Mouse (Mus musculus): ENCODE measurements around the gene Nipbl. TPM values are rescaled to one million over a fixed set of nuclear protein-coding genes. Genes with fewer than 3 reads are reported as not detected.
A peak's percentile ranks its signal among the peaks of the same experiment; 100 is the strongest.

The Nipbl gene
- polyA plus RNA-seq, 1 experiment from 2014 or later: 20.3 TPM

DNA sequence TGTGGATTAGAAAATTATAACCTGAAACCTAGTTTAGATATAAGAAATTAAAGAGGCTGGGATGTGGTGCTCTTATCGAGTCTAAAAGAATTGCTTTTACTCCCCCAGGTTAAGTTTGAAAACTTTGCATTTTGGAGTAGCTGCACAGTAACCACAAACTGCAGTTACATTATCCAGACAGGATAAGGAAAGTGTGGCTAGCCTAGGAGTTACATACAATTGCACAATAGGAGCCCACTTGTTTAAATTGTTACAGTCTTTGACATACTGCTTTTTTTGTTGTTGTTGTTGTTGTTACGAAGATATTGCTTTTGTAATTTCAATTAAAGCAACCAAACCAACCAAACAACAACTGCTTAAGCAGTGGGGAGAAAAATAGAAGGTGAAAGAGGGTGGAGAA lies 11.2 kb upstream of the Nipbl start:
- Histone ChIP-seq H3K9ac (ENCODE audit: low read depth, low read length) (no peak overlapping the region), H3K4me3 (ENCODE audit: low read depth, low read length) (no peak overlapping the region), H3K9me3 (ENCODE audit: control insufficient read depth, low read length) (no peaks in the 10 kb centered on the region), H3K36me3 (ENCODE audit: control insufficient read depth, insufficient read depth, low read length) (no peaks in the 10 kb centered on the region), H3K27me3 (replicated peaks; ENCODE audit: control insufficient read depth, insufficient read depth, low read length) (no peaks in the 10 kb centered on the region), H3K27ac (replicated peaks; ENCODE audit: low read depth, low read length) (no peak overlapping the region), H3K4me2 (ENCODE audit: low read depth, low read length) (no peak overlapping the region), H3K4me1 (ENCODE audit: control insufficient read depth, insufficient read depth, low read length) (no peaks in the 10 kb centered on the region)
- 91% methylated on average over 2 of the region's 2 CpGs for WGBS
- no peak for DNase-seq (ENCODE audit: low spot score)
- no peak for ATAC-seq (ENCODE audit: low read depth)

DNA sequence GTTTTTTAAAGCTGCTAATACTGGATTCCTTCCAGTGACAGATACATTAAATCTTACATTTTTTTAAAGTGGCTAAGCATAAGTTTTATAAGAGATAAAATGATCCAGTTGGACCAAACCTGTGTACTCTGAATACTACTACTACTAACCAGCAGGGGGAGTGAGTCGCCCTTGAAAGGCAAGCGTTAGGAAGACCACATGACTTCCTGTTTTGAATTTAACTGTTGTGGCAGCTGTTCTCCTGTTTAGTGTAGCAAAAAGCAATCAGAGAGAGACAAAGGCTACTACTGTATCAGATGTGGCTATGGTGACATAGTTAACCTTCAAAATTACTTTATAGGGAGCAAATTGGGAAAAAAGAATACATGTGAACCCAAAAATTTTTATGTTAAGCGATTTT lies 6.8 kb upstream of the Nipbl start:
- Histone ChIP-seq H3K4me2 (ENCODE audit: low read depth, low read length) (no peak overlapping the region), H3K27me3 (replicated peaks; ENCODE audit: control insufficient read depth, insufficient read depth, low read length) (no peaks in the 10 kb centered on the region), H3K27ac (replicated peaks; ENCODE audit: low read depth, low read length) (no peak overlapping the region), H3K9ac (ENCODE audit: low read depth, low read length) (no peak overlapping the region), H3K4me3 (ENCODE audit: low read depth, low read length) (no peak overlapping the region), H3K9me3 (ENCODE audit: control insufficient read depth, low read length) (no peaks in the 10 kb centered on the region), H3K36me3 (ENCODE audit: control insufficient read depth, insufficient read depth, low read length) (no peaks in the 10 kb centered on the region), H3K4me1 (ENCODE audit: control insufficient read depth, insufficient read depth, low read length) (peaks cover 13% of the 10 kb centered on the region)
- DNase-seq (ENCODE audit: low spot score): peak; percentile 77
- WGBS: 41% methylated on average over 3 of the region's 3 CpGs
- peak; percentile 53; the same call in 1 of the 2 replicates for ATAC-seq (ENCODE audit: low read depth)

DNA sequence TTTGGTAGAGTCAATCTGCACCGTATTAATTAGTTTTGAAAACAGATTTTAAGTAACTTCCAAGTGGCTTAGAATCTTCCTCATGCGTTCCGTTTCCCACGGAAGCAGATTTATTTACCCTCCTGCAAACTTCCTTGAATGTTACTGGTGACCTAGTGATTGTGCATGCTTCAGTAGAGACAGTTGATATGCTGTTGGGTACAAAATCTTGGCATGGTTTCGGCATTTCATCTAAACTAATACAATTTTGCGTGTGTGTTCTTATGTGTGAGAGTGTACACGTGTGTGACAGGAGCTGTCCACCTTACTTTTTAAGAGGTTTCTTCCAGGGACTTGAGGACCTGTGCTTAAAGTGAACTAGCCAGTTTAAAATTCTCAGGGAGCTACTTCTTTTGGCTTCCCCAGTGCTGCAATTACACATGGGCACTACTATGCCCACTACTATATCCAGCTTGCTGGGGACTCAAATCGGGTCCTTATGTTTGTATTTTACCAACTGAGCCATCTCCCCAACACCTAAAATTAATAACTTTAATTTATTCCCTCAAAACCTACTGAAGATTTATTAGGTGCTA lies 3.0 kb upstream of the Nipbl start:
- H3K4me3 ChIP-seq (ENCODE audit: low read depth, low read length): peak overlapping the region; percentile 98; the same call in 1 of the 2 replicates
- DNase-seq (ENCODE audit: low spot score) (peak; percentile 12), ATAC-seq (ENCODE audit: low read depth) (no peak)
- 65% methylated on average over 8 of the region's 8 CpGs for WGBS
- no peaks in the 10 kb centered on the region for H3K36me3 ChIP-seq (ENCODE audit: control insufficient read depth, insufficient read depth, low read length)
- H3K27ac ChIP-seq (replicated peaks; ENCODE audit: low read depth, low read length): no peak overlapping the region
- H3K9me3 ChIP-seq (ENCODE audit: control insufficient read depth, low read length): no peaks in the 10 kb centered on the region
- peaks cover 15% of the 10 kb centered on the region for H3K4me1 ChIP-seq (ENCODE audit: control insufficient read depth, insufficient read depth, low read length)
- no peaks in the 10 kb centered on the region for H3K27me3 ChIP-seq (replicated peaks; ENCODE audit: control insufficient read depth, insufficient read depth, low read length)
- H3K4me2 ChIP-seq (ENCODE audit: low read depth, low read length): peak overlapping the region; percentile 98
- H3K9ac ChIP-seq (ENCODE audit: low read depth, low read length): no peak overlapping the region; the same call in 1 of the 2 replicates

DNA sequence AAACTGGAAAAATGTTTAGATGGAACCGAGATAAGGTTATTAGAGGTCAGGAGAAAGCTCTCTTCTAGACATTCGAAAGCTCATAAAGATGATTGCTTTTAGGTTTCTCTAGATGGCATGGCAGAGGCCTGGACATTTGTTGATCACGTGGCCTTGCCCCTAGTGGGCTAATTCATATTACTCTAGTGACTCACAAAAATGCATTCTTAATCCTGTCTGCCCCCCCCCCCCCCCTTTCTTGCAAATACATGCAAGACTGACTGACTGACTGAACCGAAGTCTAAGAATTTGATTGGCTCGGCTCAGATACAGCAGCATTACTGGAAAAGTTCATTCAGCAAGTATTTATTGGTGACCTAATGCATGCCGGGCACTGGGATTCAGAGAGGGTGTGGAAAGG lies 2.2 kb upstream of the Nipbl start:
- ATAC-seq (ENCODE audit: low read depth): no peak
- peak overlapping the region; percentile 98 for H3K4me3 ChIP-seq (ENCODE audit: low read depth, low read length)
- DNase-seq (ENCODE audit: low spot score): peak; percentile 61
- no peaks in the 10 kb centered on the region for H3K9me3 ChIP-seq (ENCODE audit: control insufficient read depth, low read length)
- peak overlapping the region; percentile 98 for H3K4me2 ChIP-seq (ENCODE audit: low read depth, low read length)
- H3K27ac ChIP-seq (replicated peaks; ENCODE audit: low read depth, low read length): peak overlapping the region; percentile 100; the same call in 1 of the 2 replicates
- H3K9ac ChIP-seq (ENCODE audit: low read depth, low read length): peak overlapping the region; percentile 99
- no peaks in the 10 kb centered on the region for H3K36me3 ChIP-seq (ENCODE audit: control insufficient read depth, insufficient read depth, low read length)
- 5% methylated on average over 6 of the region's 6 CpGs for WGBS
- no peaks in the 10 kb centered on the region for H3K27me3 ChIP-seq (replicated peaks; ENCODE audit: control insufficient read depth, insufficient read depth, low read length)
- peaks cover 15% of the 10 kb centered on the region for H3K4me1 ChIP-seq (ENCODE audit: control insufficient read depth, insufficient read depth, low read length)

DNA sequence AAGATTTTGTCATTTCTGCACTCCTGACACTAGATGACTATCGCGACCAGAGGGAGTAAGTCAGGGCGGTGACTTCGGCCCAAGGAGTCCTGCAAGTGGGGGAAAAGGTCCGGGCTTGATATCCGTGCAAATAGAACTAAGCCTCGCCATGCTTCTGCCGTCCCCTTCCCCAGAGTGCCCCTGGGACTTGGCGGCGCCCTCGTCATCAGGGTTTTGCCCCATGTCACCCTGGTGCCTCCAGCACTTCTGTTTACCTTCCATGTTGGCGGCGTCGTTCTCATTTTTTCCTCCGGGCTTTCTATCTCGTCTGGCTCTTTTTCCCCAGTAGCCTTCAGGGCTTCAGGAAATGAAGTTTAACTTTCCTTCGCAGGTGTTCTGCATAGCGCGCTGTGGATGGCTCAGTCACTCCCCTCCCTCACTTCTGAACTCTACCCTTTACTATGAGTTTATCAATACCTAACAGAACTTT lies 1.7 kb upstream of the Nipbl start:
- WGBS: 0% methylated on average over 17 of the region's 19 CpGs
- H3K27ac ChIP-seq (replicated peaks; ENCODE audit: low read depth, low read length): peak overlapping the region; percentile 100
- DNase-seq (ENCODE audit: low spot score) (peak; percentile 16), ATAC-seq (ENCODE audit: low read depth) (no peak)
- peak overlapping the region; percentile 99 for H3K9ac ChIP-seq (ENCODE audit: low read depth, low read length)
- no peaks in the 10 kb centered on the region for H3K36me3 ChIP-seq (ENCODE audit: control insufficient read depth, insufficient read depth, low read length)
- peak overlapping the region; percentile 98 for H3K4me3 ChIP-seq (ENCODE audit: low read depth, low read length)
- H3K9me3 ChIP-seq (ENCODE audit: control insufficient read depth, low read length): no peaks in the 10 kb centered on the region
- H3K4me1 ChIP-seq (ENCODE audit: control insufficient read depth, insufficient read depth, low read length): peaks cover 15% of the 10 kb centered on the region
- H3K4me2 ChIP-seq (ENCODE audit: low read depth, low read length): peak overlapping the region; percentile 98
- no peaks in the 10 kb centered on the region for H3K27me3 ChIP-seq (replicated peaks; ENCODE audit: control insufficient read depth, insufficient read depth, low read length)

- peak overlapping the region; percentile 99 for H3K9ac ChIP-seq (ENCODE audit: low read depth, low read length)
- no peaks in the 10 kb centered on the region for H3K9me3 ChIP-seq (ENCODE audit: control insufficient read depth, low read length)
- under 1% methylated on average over 53 of the region's 57 CpGs for WGBS
- H3K36me3 ChIP-seq (ENCODE audit: control insufficient read depth, insufficient read depth, low read length): no peaks in the 10 kb centered on the region
- no peaks in the 10 kb centered on the region for H3K27me3 ChIP-seq (replicated peaks; ENCODE audit: control insufficient read depth, insufficient read depth, low read length)
- peak overlapping the region; percentile 98 for H3K4me3 ChIP-seq (ENCODE audit: low read depth, low read length)
- H3K4me2 ChIP-seq (ENCODE audit: low read depth, low read length): peak overlapping the region; percentile 98
- peaks cover 15% of the 10 kb centered on the region for H3K4me1 ChIP-seq (ENCODE audit: control insufficient read depth, insufficient read depth, low read length)
- DNase-seq (ENCODE audit: low spot score) (peak; percentile 95), ATAC-seq (ENCODE audit: low read depth) (peak; percentile 62)
- peak overlapping the region; percentile 100 for H3K27ac ChIP-seq (replicated peaks; ENCODE audit: low read depth, low read length)
Observed at GRCm38 (mm10) chr15:8444890-8445597, 781 bp upstream of the Nipbl start.

DNA sequence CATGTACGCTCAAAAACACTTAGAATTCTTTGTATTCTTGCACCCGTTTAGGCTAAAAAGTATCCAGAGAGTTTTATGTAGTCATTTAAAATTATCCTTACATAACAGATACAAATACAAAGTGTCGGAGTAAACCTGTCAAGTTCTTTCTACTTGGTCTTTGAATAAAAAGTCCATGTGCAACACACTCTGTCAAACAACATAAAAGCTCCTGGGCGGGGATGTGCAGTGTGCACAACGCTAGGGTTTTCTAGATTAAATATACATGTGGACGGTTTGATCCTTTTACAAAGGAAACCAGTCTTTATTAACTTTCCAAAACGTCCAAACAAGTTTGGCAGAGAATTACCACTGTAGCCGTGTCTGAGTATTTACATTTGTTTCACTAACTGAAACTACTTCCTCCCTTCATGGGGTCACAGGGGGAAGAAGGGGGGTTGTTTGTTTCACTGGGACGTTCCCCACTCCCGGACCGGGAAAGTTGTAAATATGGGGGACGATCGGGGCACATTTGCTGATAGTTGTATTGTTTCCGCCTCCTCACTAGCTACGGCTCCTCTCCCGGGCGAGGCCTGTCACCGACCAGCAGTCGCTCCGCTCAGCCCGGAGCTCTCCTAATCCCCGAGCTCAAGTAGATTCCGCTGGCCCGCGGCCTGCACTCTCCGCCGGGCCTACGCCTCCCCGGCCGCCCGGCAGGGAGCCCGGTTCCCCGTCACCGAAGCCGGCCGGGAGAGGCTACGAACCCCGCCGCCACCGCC lies 916 bp downstream of the Nipbl start:
- peak overlapping the region; percentile 93 for H3K4me2 ChIP-seq (ENCODE audit: low read depth, low read length)
- peak overlapping the region; percentile 100 for H3K27ac ChIP-seq (replicated peaks; ENCODE audit: low read depth, low read length)
- H3K4me3 ChIP-seq (ENCODE audit: low read depth, low read length): peak overlapping the region; percentile 98
- DNase-seq (ENCODE audit: low spot score) (peak; percentile 76), ATAC-seq (ENCODE audit: low read depth) (peak; percentile 44)
- peaks cover 15% of the 10 kb centered on the region for H3K4me1 ChIP-seq (ENCODE audit: control insufficient read depth, insufficient read depth, low read length)
- H3K9me3 ChIP-seq (ENCODE audit: control insufficient read depth, low read length): no peaks in the 10 kb centered on the region
- no peaks in the 10 kb centered on the region for H3K27me3 ChIP-seq (replicated peaks; ENCODE audit: control insufficient read depth, insufficient read depth, low read length)
- peak overlapping the region; percentile 99 for H3K9ac ChIP-seq (ENCODE audit: low read depth, low read length)
- H3K36me3 ChIP-seq (ENCODE audit: control insufficient read depth, insufficient read depth, low read length): no peaks in the 10 kb centered on the region
- under 1% methylated on average over 32 of the region's 40 CpGs for WGBS

DNA sequence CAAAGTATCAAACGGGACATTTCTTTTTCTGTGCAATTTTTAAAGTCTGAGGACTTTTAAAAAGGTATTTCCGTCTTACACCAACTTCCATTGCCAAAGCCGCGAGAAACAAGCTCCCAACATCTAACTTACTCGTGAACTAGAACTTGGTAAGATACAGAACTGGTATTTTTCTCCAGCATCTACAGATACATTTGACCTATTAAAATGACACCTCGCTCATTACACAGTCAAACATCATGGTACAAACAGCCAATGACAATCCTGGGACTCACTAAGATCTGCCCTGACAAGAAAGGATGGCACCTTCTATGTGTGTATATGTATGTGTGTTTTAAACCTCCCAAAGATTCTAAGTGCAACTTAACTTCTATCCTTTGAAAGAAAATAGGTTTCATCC lies 1.5 kb downstream of the Nipbl start:
- H3K9ac ChIP-seq (ENCODE audit: low read depth, low read length): peak overlapping the region; percentile 99
- DNase-seq (ENCODE audit: low spot score) (peak; percentile 43), ATAC-seq (ENCODE audit: low read depth) (no peak)
- H3K36me3 ChIP-seq (ENCODE audit: control insufficient read depth, insufficient read depth, low read length): no peaks in the 10 kb centered on the region
- H3K27ac ChIP-seq (replicated peaks; ENCODE audit: low read depth, low read length): peak overlapping the region; percentile 100
- H3K27me3 ChIP-seq (replicated peaks; ENCODE audit: control insufficient read depth, insufficient read depth, low read length): no peaks in the 10 kb centered on the region
- peaks cover 15% of the 10 kb centered on the region for H3K4me1 ChIP-seq (ENCODE audit: control insufficient read depth, insufficient read depth, low read length)
- H3K4me3 ChIP-seq (ENCODE audit: low read depth, low read length): peak overlapping the region; percentile 98
- peak overlapping the region; percentile 93 for H3K4me2 ChIP-seq (ENCODE audit: low read depth, low read length)
- WGBS: 2% methylated on average over 6 of the region's 6 CpGs
- H3K9me3 ChIP-seq (ENCODE audit: control insufficient read depth, low read length): no peaks in the 10 kb centered on the region

All from embryonic facial prominence, embryonic 14.5 days (tissue).